Mouse (Mus musculus) thymus, postnatal 25 days (tissue): ENCODE measurements around the gene Crnkl1.

Source experiments
- DNase-seq: peaks from one replicate; pipeline ENCODE4 v3.0.0; 2022

Gene Crnkl1

GRCm38 (mm10) chr2:145872099-145872498 is 62.7 kb downstream of the Crnkl1 start:
- DNase-seq = no peak

- DNase-seq = no peak
Measured at GRCm38 (mm10) chr2:145871308-145871707, 63.5 kb downstream of the Crnkl1 start.
